Mouse (Mus musculus) CD4-positive, CD25-positive, alpha-beta regulatory T cell, adult 4 months (primary cell): ENCODE data around the gene Fam50b. TPM values are rescaled to one million over a fixed set of nuclear protein-coding genes. Genes with fewer than 3 reads are reported as not detected.

Source experiments
- ATAC-seq: one replicate; pipeline ENCODE4 v1.8.0; 2017
- polyA plus RNA-seq, 2 experiments: library from polyadenylated mRNA; unstranded; fragments of 100-300 nt; shearing (Covaris generic); gene quantifications; one replicate each; pipeline ENCODE4 v1.2.1; 2017

The Fam50b gene
- polyA plus RNA-seq: not detected

DNA sequence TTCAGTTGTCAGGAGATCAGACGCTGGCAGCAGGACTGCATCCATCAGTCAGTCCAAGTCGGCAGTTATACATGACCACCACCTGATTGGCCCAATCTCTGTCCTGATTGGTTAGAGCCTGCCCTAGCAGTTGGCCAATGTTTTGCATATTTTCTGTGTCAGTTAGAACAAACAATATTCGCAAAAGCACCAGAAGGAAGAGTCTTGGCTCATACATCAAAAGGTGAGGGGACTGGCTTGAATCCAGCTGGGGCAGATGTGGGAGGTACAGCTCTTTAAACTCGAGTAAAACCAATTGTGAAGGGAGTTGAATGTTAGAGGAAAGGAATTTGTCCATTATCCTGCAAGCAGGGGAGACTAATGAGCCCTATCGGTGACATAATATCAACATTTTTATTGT is at the start of gene Fam50b:
Gene Fam50b, plus strand, starts transcription at position 165 of the 400 bp plus-strand sequence.
- no peak for ATAC-seq

DNA sequence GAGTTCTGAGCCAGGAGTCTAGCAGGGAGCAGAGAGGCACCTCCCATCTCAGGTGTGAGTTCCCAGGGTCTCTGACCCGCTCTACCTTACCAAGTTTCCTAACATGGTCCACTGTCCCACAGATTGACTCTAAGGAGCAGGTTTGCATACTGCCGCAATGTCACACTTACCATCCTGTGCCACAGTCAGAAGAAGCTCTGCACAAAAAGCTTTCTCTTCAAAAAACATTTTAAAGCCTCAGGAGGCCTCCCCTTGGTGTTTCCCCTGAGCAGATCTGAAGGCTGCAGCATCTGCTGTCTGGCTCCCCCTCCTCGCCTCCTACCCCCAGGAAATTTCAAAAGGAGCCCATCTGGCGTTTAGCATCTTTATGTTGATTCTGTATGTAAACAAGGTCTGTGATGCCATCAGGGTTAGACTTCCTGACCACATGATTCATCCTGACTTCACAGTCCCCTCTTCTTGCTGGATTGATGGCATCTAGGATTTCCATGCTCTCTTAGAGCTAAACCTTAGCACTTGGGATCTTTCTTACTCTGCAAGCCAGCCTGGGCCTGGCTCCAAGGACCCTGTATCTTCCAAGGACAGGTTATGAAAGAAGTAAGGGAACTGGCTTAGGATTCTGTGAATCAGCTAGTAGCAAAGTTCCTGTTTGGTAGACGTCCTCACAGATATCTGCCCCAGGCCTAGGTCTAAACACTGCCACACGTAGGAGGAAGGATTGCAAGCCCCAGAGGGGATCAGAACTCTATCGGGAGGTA is 49.5 kb upstream of the Fam50b start:
- no peak for ATAC-seq

DNA sequence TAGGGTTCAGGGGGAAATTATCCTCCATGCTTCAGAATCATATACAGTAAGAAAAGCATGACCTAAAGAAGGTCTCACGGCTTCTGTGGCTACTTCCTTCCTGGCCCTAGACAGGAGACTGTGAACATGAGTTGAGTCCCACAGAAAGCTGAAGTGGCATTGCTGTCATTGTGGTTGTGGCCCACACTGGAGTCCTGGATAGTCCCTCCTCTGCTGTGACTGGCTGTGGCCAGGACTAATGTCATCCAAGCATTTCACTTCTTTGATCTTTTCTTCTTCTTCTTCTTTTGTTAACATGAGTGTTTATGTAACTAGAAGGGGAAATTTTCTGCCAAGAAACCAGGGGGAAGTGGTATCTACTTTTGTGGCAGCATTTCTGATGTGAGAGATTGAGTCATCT is 43.6 kb upstream of the Fam50b start:
- no peak for ATAC-seq

DNA sequence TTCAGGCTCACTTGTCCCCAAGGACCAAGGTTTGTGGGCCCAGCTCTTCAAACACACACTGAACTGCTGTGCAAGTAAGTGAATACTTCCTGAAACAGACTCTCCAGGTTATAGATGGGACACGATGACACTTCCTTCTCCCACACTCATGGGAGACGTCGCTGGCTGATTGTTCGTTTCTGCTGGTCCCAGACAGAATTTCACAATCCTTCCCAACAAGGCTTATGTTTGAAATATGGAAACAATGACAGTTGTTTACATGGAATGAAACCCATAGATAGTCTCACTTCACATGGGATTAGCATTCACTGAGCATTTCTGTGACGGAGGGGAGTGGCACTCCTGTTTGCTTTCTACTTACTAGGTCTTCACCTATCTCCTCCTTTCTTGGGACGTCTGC is 41.5 kb upstream of the Fam50b start:
- no peak for ATAC-seq

DNA sequence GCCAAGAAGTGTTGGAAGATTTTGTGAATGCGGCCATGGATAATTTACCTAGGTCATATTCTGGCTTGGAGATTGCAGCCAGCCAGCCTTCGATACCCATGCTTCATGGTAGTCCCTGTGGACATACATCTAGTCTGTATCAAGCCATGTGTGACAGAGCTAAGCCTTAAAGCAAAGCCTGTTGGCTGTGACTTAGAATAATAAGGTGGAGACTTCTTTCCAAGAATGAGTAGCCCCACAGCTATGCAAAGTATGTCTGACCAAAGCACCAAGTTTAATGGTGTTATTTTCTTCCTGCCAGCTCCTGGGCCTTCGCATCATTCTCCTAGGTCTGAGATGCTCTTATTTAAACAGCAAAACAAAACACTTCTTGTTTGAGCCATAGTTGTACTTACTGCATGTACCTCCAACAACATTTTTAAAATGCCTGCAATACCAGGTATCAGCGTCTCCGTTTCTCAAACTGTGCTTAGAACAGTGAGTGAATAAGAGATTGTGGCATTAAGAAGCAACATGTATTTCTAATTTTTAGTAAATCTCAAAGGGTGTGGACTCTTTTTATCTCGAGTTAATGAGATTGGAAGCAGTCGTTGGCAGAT is 37.8 kb upstream of the Fam50b start:
- no peak for ATAC-seq

DNA sequence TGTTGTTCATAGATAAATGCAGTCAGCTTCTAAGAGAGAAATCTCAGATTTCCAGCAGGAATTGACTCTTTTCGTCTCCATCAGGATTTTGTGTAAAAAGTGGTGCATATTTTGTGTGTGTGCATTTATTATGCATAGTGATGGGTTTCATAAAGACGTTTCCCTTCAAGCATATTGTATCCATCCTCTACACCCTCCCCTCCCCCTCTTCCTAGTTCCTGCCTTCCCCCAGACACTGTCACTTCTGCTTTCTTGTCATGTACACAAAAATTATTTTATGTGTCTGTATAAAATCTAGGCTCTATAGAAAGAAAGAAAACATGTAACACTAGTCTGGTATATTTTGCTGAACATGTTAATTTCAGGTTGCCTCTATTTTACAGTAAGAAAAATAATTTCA is 34.6 kb upstream of the Fam50b start:
- ATAC-seq: no peak

DNA sequence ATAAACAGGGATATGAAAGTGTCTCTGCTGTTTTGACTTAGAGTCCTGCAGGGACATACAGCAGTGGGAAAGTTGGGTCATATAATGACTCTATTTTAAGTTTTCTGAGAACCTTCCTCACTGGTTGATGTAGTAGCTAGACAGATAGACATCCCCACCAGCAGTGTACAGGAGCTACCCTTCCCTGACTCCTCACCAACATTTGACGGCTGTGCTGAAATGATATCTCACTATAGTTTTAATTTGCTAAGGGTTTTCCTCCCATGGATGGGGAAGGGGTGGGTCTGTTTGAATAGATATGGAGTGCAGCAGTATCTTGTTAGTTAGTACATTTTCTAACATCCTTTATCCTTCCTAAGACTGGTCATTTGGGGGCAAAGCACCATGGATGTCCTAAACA is 34.0 kb upstream of the Fam50b start:
- ATAC-seq: no peak

DNA sequence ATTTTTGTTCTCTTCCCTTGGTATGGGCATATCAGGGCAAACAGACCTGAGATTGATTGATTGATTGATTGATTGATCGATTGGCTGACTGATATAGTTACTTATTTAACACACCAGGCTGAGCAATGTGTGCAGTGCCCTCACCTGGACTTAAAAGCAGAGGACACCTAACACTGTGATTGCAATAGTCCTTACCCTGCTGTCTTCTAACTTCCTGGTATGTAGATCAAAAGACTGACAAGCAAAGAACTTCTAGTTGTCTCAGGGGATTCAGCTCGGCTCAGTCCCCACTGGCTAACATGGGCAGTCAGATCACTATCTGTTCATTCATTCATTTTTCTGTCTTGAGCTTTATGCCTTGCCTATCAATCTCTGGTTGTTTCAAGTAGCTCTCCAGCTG is 31.3 kb upstream of the Fam50b start:
- ATAC-seq: no peak

DNA sequence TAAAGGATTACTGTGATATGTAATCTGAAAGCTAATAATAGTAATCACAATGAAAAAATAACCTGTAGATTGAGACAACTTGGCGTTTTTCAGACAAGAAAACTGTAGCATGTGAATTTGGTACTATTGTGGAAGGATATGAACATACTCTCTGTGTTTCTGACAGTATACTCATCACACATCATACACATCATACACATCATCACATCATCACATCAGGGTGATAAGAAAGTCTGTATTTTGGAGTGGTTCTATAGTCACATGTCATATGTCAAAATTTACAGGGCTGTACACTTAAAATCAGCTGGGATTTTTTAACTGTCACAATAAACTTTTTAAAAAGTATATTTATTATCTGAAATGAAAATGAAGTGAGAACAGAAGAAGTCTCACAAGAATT is 30.9 kb upstream of the Fam50b start:
- ATAC-seq: no peak

DNA sequence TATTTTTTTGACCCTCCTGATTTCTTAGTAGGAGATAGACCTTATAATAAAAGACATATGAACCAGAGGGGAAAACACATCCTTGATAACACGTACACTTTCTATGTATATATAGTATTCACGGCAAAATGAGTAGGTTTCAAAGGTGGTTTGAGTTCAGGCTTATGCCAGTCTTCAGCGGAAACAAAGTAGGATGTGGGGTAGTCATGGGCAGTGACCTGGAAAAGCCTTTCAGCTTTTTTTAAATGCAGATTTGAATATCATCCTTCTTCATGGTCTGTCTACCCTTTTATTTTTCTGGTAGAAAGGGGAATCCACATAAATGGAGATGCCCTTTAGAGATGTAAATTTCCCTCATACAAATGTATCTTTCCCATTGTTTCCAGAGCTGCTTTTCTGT is 29.8 kb upstream of the Fam50b start:
- no peak for ATAC-seq

DNA sequence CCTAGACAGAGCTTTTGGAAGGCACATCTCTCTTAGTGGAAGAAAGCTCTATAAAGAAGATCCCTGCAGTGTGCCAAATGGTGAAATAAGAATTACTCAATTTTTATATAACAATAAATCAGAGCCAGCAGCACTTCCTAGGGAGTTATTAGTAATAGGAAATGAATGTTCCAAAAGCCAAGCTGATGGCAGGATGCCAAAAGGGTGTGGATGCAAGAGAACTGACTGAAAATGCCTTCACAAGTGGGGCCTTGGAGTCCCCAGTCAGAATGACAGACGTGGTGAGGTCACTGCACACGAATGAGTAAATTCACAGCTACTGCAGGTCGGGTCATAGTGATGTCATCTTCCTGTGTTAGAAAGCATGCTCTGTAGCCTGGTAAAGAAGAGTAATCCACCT is 25.7 kb upstream of the Fam50b start:
- no peak for ATAC-seq

DNA sequence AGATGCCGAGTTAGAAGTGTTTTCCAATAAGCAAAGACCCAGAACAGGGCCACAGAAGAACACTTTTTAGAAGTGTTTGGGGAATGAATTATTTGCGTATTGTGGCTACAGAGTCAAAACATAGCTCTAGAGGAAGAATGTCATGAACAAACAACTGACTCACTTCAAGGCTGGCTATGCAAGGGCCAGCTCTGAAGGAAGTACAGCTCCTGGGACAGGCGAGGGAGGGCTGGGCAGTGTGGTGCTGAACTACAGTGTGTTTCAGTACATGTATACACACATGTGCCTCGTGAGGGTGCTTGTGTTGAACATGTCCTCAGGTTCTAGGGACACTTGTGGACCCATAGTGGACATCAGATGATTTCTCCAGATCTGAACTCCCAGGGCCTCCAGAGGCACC is 25.1 kb upstream of the Fam50b start:
- no peak for ATAC-seq

DNA sequence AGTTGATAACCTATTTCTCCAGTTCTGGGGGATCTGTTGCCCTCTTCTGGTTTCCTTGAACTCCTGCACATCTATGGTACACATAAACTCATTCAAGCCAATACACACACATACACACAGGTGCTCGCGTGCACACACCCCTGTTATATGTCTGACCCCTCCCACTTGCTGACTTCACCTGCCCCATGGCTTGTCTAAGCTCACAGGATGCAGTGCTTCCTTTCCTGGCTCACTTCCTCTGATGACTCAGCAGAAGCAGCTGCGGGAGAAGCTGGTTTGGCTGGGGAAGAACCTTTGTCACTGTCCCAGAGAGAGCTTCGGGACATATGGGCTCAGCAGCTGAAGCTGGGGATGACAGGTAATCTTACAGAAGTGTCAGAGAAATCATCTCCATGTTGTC is 23.2 kb upstream of the Fam50b start:
- no peak for ATAC-seq

DNA sequence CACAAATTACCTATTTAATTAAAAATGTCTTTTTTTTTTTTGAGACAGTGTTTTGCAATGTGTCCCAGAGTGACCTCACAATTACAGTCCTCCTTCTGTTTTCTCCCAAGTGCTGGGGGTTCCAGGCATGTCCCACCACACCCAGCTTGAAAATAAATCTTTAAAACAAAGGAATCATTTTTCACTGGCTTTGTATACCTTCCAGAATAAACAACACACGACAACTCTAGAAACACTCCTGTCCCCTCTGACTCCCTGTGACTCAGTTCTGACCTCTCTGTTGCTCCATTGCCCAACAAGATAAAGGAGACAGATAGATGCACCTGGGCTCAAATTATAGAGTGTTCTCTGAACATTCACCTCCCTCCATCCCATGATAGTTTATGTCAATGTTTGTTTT is 21.8 kb upstream of the Fam50b start:
- ATAC-seq: no peak

DNA sequence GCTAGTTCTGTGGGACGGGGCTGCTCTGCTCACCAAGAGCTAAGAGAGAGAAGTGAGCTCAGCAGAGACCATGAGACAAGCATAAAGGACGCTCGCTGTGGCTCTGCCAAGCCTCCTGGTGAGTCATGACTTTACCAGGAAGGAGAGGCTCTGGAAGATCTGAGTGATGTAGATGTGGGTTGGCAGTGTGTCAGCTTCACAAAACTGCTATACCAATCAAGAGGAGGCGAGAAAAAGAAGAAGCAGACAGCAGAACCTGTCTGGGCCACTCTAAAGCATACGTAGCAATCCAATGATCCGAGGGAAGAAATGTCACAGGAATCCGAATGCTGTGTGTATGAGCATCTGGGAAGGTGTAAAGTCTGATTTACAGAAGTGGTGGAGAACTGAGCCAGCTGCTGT is 19.2 kb upstream of the Fam50b start:
- ATAC-seq: no peak

DNA sequence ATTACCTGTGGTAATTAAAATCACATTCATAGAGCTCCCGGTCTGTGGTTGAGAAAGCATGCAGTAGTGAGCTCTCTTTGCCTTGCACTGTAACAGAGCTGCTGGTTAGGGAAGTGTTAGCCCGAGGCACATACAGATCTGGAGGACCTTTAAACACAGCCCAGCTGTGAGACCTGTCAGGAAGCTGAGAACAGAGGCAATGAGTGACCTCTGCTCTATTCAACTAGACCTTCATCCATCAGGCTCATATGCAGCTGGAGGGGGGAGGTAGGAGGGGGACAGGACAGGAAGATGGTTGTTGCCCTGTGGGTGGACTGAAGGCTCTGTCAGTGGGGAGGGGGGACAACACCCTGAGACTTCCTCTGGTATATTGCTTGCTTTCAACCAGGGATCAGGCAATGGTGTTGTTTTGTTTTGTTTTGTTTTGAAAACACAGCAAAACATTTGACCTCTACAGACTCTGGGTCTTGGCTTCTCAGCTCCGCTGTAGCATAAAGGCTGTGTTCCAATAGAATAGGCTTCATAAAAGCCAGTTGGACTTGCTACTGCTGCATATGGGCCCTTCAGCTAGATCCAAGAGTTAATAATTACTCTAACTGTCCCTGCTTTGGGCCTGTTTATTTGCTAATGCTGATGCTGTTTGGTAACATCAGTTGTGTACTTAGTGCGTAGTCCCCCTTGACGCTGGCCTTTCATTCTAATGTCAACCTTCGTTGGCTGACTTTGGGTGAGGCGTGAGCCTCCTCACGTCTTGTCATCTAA is 9.6 kb upstream of the Fam50b start:
- no peak for ATAC-seq

DNA sequence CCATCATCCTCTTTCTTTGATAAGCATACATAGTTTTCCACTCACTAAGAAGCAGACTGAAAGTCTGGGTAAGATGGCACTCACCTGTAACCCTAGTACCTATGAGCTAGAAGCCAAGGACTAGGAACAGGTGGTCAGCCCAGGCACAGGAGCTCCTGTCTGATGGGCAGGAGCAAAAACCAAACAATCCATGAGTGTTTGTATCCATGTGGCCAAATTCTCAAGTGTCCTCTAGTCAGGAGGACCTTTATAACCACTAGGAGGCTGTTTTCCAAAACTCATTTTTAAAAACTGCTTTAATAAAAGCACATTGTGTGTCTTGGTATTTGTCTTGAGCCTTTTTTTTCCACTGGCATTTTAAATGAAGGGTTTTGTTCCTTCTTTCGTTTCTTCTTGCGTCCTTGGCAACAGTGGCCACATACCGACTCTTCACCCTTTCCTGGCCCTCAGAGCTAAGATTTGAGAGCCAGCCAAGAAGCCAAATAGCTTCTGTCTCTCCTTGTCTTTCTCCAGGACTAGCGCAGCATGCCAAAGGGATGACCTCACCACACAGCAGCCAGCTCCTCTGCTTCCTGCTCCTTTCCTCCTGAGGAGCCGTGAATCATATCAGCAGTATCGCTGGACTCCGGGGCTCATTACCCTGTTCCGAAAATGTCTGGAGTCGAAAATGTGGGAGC is 8.7 kb upstream of the Fam50b start:
- ATAC-seq: no peak

DNA sequence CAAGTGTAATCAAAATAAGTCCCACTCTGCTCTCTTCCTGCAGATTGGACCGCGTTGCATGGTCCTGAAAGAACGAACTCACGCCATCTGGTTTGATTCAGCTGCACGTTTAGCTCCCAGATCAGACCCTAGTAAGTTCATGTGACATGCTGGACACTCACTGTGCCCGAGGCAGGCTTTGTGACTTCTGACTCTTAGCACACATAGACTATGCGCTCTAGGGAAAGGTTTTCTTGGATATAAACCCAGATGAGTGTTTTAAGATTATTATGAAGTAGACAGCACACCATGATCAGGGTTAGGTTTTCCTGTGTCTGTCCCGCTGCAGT is 8.2 kb upstream of the Fam50b start:
- ATAC-seq: no peak

DNA sequence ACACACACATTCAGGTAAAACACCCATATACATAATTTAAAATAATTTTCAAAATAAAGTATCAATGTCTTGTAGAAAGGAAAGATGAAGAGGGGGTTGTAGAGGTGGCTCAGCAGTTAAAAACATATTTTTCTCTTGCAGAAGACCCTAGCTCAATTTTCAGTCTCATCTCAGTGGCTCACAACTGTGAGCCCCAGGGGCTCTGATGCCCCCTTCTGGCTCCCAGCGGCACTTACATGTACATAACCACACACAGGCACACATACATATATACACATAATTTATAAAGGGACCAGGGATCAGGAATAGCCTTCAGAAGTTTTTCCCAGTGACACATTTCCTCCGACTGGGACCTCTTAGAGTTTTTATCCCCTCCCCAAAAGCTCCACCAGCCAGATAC is 7.6 kb upstream of the Fam50b start:
- ATAC-seq: no peak

DNA sequence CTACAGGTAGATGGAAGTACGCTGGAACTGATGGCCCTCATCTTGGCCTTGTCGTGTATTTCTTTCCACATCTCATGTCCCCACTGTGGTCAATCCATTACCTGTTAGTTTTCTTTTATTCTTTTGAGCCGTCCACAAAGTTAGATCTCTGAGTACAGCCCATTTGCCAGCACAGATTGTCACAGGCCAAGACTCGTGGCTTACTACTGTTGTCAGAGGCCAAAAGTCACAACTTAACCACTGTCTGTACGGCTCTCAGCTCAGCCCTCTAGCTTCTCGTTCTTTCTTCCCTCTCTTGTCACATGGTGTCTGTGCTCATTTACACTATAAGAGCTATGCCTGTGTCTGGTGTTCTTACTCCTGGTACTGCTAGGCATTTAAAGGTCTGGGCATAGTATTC is 3.1 kb upstream of the Fam50b start:
- no peak for ATAC-seq

DNA sequence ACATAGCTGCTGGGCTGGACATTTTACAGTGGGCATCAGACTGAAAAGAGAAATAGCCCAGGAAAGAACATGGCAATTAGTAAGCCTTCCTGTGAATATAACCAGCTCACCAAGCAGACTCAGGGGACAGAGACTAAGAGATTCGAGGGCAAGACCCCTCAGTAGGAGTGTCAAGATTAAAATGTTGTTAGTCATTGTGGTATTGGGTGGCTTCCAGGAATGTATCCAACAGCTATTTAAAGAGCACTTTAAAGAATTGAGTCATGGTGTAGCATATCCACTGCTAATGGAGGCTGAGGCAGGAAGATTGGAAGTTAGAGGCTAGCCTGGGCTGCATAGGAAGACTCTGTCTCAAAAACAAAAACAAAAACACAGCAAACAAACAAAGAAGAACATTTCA is 870 bp upstream of the Fam50b start:
- ATAC-seq: no peak

DNA sequence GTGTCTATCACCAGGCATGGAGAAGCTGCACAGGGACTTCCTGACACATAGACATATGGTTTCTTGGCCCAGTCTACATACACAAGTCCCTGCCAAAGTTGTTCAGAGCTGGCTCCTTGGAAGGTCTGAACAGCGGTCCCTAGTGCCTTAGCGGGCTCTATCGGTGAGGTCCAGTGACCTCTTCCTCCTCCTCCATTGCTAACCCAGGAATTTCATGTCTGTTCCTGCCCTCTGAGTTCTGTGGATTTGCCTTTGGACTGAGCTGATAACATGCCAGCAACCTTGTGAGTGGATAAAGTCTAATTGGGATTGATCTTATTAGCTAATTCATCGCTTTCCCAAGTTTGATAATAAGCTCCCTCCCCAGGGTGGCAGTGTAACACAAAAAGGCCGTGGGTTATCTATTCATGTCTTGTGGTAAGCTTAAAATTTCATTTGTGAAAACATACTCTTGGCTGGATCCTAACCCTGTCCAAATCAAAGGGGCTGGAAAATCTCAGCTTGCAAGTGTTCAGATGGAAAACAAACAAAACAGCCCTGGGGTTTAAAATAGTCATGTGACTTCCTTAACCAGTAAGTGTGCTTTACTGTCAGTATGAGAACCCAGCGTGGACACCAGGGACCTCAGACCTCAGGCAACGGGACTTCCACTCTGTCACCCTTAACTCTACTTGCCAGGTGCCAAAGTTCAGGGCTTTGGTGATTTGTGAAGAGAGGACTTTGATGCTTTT is 3.5 kb downstream of the Fam50b start:
- no peak for ATAC-seq

DNA sequence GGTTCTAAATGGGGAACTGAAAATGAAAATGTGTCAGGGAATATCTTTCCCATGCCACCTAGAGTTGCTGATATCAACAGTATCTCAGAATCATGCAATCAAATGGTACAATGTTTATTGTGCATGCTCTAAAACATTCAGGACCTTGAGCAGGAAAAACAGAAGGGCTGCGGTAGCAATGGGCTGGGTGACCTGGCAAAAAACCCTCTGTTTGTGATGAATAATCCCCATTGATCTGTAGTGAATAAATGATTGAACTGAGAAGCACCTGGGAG is 4.0 kb downstream of the Fam50b start:
- no peak for ATAC-seq
